Mouse (Mus musculus): ENCODE data around the gene Plp1. TPM values are rescaled to one million over a fixed set of nuclear protein-coding genes. Genes with fewer than 3 reads are reported as not detected.
A peak's percentile ranks its signal among the peaks of the same experiment; 100 is the strongest.

Gene Plp1
- polyA plus RNA-seq, 1 experiment = not detected

DNA sequence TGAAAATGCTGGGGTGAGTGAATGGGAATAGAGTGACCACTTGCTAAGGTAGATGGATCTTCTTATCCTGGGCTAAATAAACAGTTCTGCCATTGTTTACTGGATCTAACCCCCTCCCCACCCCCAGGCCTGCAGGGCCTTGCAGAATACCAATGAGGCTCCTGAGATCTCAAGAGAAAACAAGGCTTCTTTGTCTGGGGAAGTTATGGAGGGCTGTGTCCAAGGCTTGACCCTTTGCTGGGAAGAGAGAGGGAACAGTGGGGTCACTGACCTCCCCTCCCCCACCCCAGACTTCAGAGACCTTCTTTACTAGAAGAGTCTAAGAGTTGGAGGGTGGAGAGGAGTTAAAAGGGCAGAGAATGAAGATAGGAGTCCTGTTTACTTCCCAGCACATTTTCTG, 6.1 kb downstream of the Plp1 start:
- H3K9me3 ChIP-seq (ENCODE audit: control insufficient read depth, low read length) = no peaks in the 10 kb centered on the region
- no peak for TF ChIP-seq GATA1 (IDR thresholded peaks at IDR 0.05; ENCODE audit: low read length)
- no peak for TF ChIP-seq TAL1 (IDR thresholded peaks at IDR 0.05; ENCODE audit: low read length)
- no peaks in the 10 kb centered on the region for H3K36me3 ChIP-seq (ENCODE audit: control insufficient read depth)
- no peaks in the 10 kb centered on the region for H3K4me1 ChIP-seq (ENCODE audit: control insufficient read depth)
- H3K27me3 ChIP-seq (ENCODE audit: control insufficient read depth) = no peaks in the 10 kb centered on the region
- H3K4me3 ChIP-seq (replicated peaks) = no peak overlapping the region

DNA sequence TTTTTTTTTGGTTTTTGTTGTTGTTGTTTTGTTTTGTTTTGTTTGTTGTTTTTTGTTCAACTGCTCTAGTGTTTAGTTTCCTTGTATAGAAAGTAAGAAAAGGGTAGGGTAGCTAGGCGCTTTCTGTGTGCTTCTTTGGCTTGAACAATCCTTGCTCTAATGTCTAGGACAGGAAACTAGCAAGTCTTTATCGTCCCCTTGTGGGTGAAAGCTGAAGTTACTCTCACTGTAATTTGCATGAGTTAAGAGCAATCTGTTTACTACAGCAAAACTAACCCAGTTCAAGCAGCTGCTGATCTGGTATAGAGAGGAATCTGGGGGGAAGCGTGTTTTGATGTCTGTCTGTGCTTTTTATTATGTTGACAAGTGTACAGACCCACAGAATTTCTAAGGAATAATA, 27.8 kb downstream of the Plp1 start:
- no peak overlapping the region for H3K4me3 ChIP-seq (replicated peaks)
- no peaks in the 10 kb centered on the region for H3K27me3 ChIP-seq (ENCODE audit: control insufficient read depth)
- no peaks in the 10 kb centered on the region for H3K4me1 ChIP-seq (ENCODE audit: control insufficient read depth)
- no peaks in the 10 kb centered on the region for H3K9me3 ChIP-seq (ENCODE audit: control insufficient read depth, low read length)
- no peak for TF ChIP-seq GATA1 (IDR thresholded peaks at IDR 0.05; ENCODE audit: low read length)
- no peak for TF ChIP-seq TAL1 (IDR thresholded peaks at IDR 0.05; ENCODE audit: low read length)
- no peaks in the 10 kb centered on the region for H3K36me3 ChIP-seq (ENCODE audit: control insufficient read depth)

DNA sequence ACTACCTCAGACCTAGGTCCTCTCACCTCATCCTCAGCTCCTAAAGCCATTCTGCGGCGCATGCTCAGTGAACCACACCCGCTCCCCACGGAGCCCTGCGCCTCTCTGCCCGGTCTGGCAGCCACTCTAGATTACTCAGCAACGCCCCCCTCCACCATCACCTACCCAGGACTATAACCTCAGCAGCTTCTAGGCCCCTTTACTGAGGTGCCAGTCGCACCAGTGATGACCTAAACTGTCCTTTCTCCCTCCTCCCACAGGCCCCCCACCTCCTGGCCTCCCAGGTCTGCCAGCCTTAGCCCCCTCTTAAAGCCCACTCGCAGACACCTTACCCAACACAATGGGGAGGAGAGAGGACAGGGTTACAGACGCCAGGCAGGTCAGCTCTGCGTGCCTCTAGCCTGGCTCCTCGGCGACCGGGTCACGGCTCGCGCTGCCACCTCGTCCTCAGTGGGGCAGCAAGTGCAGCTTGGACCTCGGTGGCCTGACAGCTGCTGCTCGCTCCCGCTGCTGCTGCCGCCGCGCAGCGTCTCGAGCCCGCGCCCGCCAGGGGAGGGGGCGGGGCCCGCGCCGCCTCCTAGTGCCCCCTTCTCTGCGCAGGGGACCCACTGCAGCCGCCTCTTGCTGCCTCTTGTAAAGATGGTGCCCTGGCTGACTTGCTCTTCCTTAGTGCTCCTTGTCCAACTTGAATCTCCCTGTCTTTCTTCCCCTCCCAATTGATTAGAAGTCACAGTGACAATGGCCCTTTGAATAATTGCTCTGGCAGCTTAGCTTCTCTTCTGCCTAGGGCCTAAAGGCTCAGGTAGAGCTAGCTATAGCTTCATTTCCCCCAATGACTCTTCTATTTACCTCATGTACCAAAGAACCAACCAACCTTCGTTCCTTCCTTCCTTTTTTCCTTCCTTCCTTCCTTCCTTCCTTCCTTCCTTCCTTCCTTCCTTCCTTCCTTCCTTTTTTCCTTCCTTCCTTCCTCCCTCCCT, 45.9 kb downstream of the Plp1 start, which contains the start of gene Rab9b:
TSS of gene Rab9b (minus strand) at position 695 of the 980 bp plus-strand sequence.
- no peaks in the 10 kb centered on the region for H3K9me3 ChIP-seq (ENCODE audit: control insufficient read depth, low read length)
- H3K4me1 ChIP-seq (ENCODE audit: control insufficient read depth) = no peaks in the 10 kb centered on the region; the same call in 1 of the 2 replicates
- no peaks in the 10 kb centered on the region for H3K36me3 ChIP-seq (ENCODE audit: control insufficient read depth)
- H3K27me3 ChIP-seq (ENCODE audit: control insufficient read depth) = peaks cover 7% of the 10 kb centered on the region
- H3K4me3 ChIP-seq (replicated peaks) = peak within 1 kb of the TSS; percentile 28
- TF ChIP-seq GATA1 (IDR thresholded peaks at IDR 0.05; ENCODE audit: low read length) (no peak), TAL1 (IDR thresholded peaks at IDR 0.05; ENCODE audit: low read length) (no peak)

Other genes starting within 250 kb of the Plp1 start
- gene Tceal3, start 231.8 kb upstream of the Plp1 start, polyA plus RNA-seq (2012) = not detected in 2 replicates
- not detected in 2 replicates for gene Tceal1, start 114.7 kb upstream of the Plp1 start, polyA plus RNA-seq (2012)
- 17.3 and 24.0 TPM in 2 replicates for gene Morf4l2, start 79.0 kb upstream of the Plp1 start, polyA plus RNA-seq (2012)
- not detected in 2 replicates for gene Glra4, start 42.5 kb upstream of the Plp1 start, polyA plus RNA-seq (2012)
- not detected in 2 replicates for gene Rab9b, start 46.1 kb downstream of the Plp1 start, polyA plus RNA-seq (2012)
- gene H2bfm, start 104.7 kb downstream of the Plp1 start, polyA plus RNA-seq (2012) = not detected in 2 replicates
- not detected in 2 replicates for gene Tmsb15b2, start 152.8 kb downstream of the Plp1 start, polyA plus RNA-seq (2012)
- not detected in 2 replicates for gene Tmsb15l, start 154.2 kb downstream of the Plp1 start, polyA plus RNA-seq (2012)
- not detected in 2 replicates for gene Tmsb15b1, start 154.2 kb downstream of the Plp1 start, polyA plus RNA-seq (2012)
- not detected in 2 replicates for gene Zcchc18, start 170.5 kb downstream of the Plp1 start, polyA plus RNA-seq (2012)
- not detected in 2 replicates for gene Slc25a53, start 215.6 kb downstream of the Plp1 start, polyA plus RNA-seq (2012)
- under 0.01 TPM in 1 of 2 replicates, not detected in the other for gene Fam199x, start 226.9 kb downstream of the Plp1 start, polyA plus RNA-seq (2012)

Measured in erythroblast, embryonic 14.5 days (primary cell).